ENCODE assay signal across 11 mouse cellular contexts in the genomic region with DNA sequence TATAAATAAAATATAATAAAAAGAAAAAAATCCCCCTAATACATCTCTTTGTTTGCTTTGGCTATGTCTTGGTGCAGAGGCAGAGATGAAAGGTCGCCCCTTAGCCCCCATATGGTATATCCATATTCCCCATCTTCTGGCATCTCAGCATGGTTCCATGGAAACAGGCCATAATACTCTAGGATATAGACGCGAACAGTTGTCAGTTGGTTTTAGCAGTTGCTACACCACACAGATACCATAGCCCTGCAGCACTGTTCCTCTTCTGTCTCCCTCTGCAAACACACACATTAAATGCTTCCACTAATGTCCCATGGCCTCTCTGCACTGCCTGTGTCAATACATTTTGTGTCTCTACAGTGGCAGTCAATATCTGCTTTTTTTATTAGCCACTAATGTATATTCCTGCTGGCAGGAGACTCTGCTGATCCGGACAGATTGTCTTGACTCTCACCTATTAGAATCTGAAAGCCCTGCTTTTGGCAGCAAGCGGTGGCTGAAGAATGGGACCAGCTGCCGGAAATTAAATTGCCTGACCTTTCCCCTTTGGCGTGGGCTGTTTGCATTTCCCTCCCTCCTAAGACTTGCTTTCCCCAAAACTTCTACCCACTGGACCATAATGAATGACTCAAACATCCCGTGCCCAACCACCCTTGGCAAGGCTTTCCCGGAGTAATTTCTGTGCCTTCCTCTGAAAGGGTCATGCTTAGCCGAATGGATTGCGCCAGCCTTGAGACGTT. TPM values are rescaled to one million over a fixed set of nuclear protein-coding genes. Genes with fewer than 3 reads are reported as not detected.
DNase-seq lines count a peak whose midpoint lies in the region; ATAC-seq lines count a peak whose summit lies in the region.
"Had no signal": no experiment of that assay in that cellular context is flagged by ENCODE, and none has a peak within 500 bp of the region (broad histone marks: within the 10 kb centered on the region; RNA-seq: fewer than 3 reads in every experiment).

No protein-coding gene starts in this region.

- no peaks in the 10 kb centered on the region for H3K36me3 ChIP-seq in hindbrain, embryonic 11.5 days (ENCODE audit: control insufficient read depth, insufficient read depth, low read length)
- H3K36me3 ChIP-seq in embryonic facial prominence, embryonic 10.5 days (replicated peaks): no peaks in the 10 kb centered on the region

- WGBS in hindbrain, embryonic 11.5 days: 45% methylated on average over 12 of the region's 12 CpGs
- WGBS in embryonic facial prominence, embryonic 10.5 days: 65% methylated on average over 12 of the region's 12 CpGs

- H3K4me3 ChIP-seq in hindbrain, embryonic 11.5 days (ENCODE audit: low read depth, low read length): no peak overlapping the region
- no peak overlapping the region for H3K4me3 ChIP-seq in embryonic facial prominence, embryonic 10.5 days

- DNase-seq in Muller cell, postnatal 12 days (ENCODE audit: inconsistent ontology term): peak; percentile 80
- DNase-seq in cerebellum, adult 8-10 months: peak; percentile 16
- peak; percentile 65 for DNase-seq in hindbrain, embryonic 11.5 days (ENCODE audit: low spot score)
- DNase-seq in lung, postnatal 36 days: peak; percentile 42
- no peak for DNase-seq in embryonic facial prominence, embryonic 10.5 days (ENCODE audit: low spot score)
- no peak for DNase-seq in layer of hippocampus, adult 18-20 months (ENCODE audit: low spot score in 2 of 2)
- no peak for DNase-seq in urinary bladder, adult 18-20 months (ENCODE audit: low spot score in 2 of 2)
- DNase-seq in urinary bladder, adult 2 months (ENCODE audit: low spot score): no peak

- H3K27me3 ChIP-seq in hindbrain, embryonic 11.5 days (ENCODE audit: control insufficient read depth, insufficient read depth, low read length): no peaks in the 10 kb centered on the region
- no peaks in the 10 kb centered on the region for H3K27me3 ChIP-seq in embryonic facial prominence, embryonic 10.5 days (replicated peaks; ENCODE audit: low read depth, poor library complexity, severe bottlenecking)

- no peaks in the 10 kb centered on the region for H3K9me3 ChIP-seq in hindbrain, embryonic 11.5 days (ENCODE audit: control insufficient read depth, low read length)
- no peaks in the 10 kb centered on the region for H3K9me3 ChIP-seq in embryonic facial prominence, embryonic 10.5 days

- H3K27ac ChIP-seq in hindbrain, embryonic 11.5 days (ENCODE audit: low read depth, low read length): peak overlapping the region; percentile 67
- H3K27ac ChIP-seq in embryonic facial prominence, embryonic 10.5 days (replicated peaks): no peak overlapping the region

- peak; percentile 46; the same call in 1 of the 2 replicates for ATAC-seq in hindbrain, embryonic 11.5 days (ENCODE audit: low FRiP score)
- ATAC-seq: inflammation-experienced regulatory T-cells, adult 6 months had no signal

- no peak overlapping the region for H3K9ac ChIP-seq in hindbrain, embryonic 11.5 days (ENCODE audit: low read depth, low read length)

- H3K4me1 ChIP-seq in hindbrain, embryonic 11.5 days (replicated peaks; ENCODE audit: control insufficient read depth, insufficient read depth, low read length): peaks cover 6% of the 10 kb centered on the region
- H3K4me1 ChIP-seq in embryonic facial prominence, embryonic 10.5 days: peaks cover 23% of the 10 kb centered on the region

- no peak overlapping the region; the same call in 1 of the 2 replicates for H3K4me2 ChIP-seq in hindbrain, embryonic 11.5 days (replicated peaks; ENCODE audit: low read depth, low read length)

RNA-seq across cellular contexts. Expression of a gene that starts 39.1 kb away (rescaled TPM):
- polyA plus RNA-seq in hindbrain, embryonic 11.5 days (2014; fragmentation: Nextera tagmentation; extraction: Ambion mirVana): 0.46 and 0.77 TPM in 2 replicates
- polyA plus RNA-seq in embryonic facial prominence, embryonic 10.5 days (2016; fragmentation: Nextera tagmentation; extraction: Ambion mirVana): 0.10 and 0.14 TPM in 2 replicates
- 1 to 10 TPM; 4.3 to 4.6 TPM for total RNA-seq in layer of hippocampus, adult 18-20 months (2021)
- 0.01 TPM in 2 replicates for polyA plus RNA-seq in urinary bladder, adult 2 months (2012; rRNA removed)
- total RNA-seq: ES-E14; liver, adult 2 months had no signal
- polyA plus RNA-seq: inflammation-experienced regulatory T-cells, adult 6 months; liver, adult 2 months had no signal

Comparison
In these comparisons a context has a peak if more than half of its experiments do, and no peak if none do; other contexts are left out.
1. DNase-seq: peak in Muller cell, postnatal 12 days (single experiment), cerebellum, adult 8-10 months (single experiment), hindbrain, embryonic 11.5 days (single experiment) and lung, postnatal 36 days (single experiment); none in embryonic facial prominence, embryonic 10.5 days (single experiment), layer of hippocampus, adult 18-20 months (0 of 2), urinary bladder, adult 18-20 months (0 of 2) and urinary bladder, adult 2 months (single experiment).